Mouse (Mus musculus) lung, postnatal 0 days (tissue): Measurements from ENCODE around the gene Chadl. TPM values are rescaled to one million over a fixed set of nuclear protein-coding genes. Genes with fewer than 3 reads are reported as not detected.

Experiments used
- ATAC-seq: fragments of 200-750 bp; cut with Nextera tagmentation; 2 replicates; pipeline ENCODE4 v1.8.0; 2017; ENCODE audit warnings: moderate library complexity
- DNase-seq: peaks from one replicate; pipeline ENCODE4 v3.0.0-alpha.2; 2016; ENCODE audit warnings: low spot score
- H3K27ac ChIP-seq: fragments of 300-500 bp; sonication (generic); 2 replicates; pipeline ENCODE4 v1.5.1; 2014; ENCODE audit warnings: antibody characterized with exemption, mild to moderate bottlenecking, low read length, mixed read lengths
- H3K27me3 ChIP-seq: fragments of 300-500 bp; sonication (generic); replicated peaks from 2 replicates; pipeline ENCODE4 v1.6.1; 2014; ENCODE audit warnings: low read length, mixed read lengths; ENCODE audit not compliant: insufficient read depth
- H3K36me3 ChIP-seq: fragments of 300-500 bp; sonication (generic); 2 replicates; pipeline ENCODE4 v1.6.1; 2014; ENCODE audit warnings: low read length, mixed read lengths; ENCODE audit not compliant: insufficient read depth
- H3K4me1 ChIP-seq: fragments of 300-500 bp; sonication (generic); 2 replicates; pipeline ENCODE4 v1.6.1; 2014; ENCODE audit warnings: antibody characterized with exemption, low read depth, low read length, mixed read lengths; ENCODE audit not compliant: insufficient read depth
- H3K4me2 ChIP-seq: fragments of 300-500 bp; sonication (generic); replicated peaks from 2 replicates; pipeline ENCODE4 v1.6.1; 2014; ENCODE audit warnings: low read depth, mild to moderate bottlenecking, low read length, moderate library complexity, mixed read lengths
- H3K4me3 ChIP-seq: fragments of 300-500 bp; sonication (generic); 2 replicates; pipeline ENCODE4 v1.5.1; 2014; ENCODE audit warnings: low read depth, low read length
- H3K9ac ChIP-seq: fragments of 300-500 bp; sonication (generic); replicated peaks from 2 replicates; pipeline ENCODE4 v1.6.1; 2014; ENCODE audit warnings: low read depth, mild to moderate bottlenecking
- H3K9me3 ChIP-seq: fragments of 300-500 bp; sonication (generic); 2 replicates; pipeline ENCODE4 v1.6.1; 2016; ENCODE audit warnings: low read length, mixed read lengths
- CTCF ChIP-seq: IDR thresholded peaks from 2 replicates; pipeline ENCODE4 v1.5.1; 2016; ENCODE audit warnings: antibody characterized with exemption, mild to moderate bottlenecking
- EP300 ChIP-seq: IDR thresholded peaks from 2 replicates; pipeline ENCODE4 v1.6.1; 2016; ENCODE audit warnings: antibody characterized with exemption, mild to moderate bottlenecking, control low read depth
- WGBS: fragments of 180-500 bp; shearing (Covaris S2); extraction: QIAGEN DNeasy Blood & Tissue Kit; methylation state at CpG from one replicate; pipeline ENCODE4 v1.1.7; 2014; 5-methylcytosine and 5-hydroxymethylcytosine counted together
- polyA plus RNA-seq: library from polyadenylated mRNA; unstranded; fragments of >200 nt; fragmentation: Nextera tagmentation; extraction: Ambion mirVana; gene quantifications from 2 replicates; pipeline ENCODE4 v1.2.1, GENCODE M21; 2015

Chadl gene
- polyA plus RNA-seq, 1 experiment from 2014 or later: 2.6 TPM

DNA sequence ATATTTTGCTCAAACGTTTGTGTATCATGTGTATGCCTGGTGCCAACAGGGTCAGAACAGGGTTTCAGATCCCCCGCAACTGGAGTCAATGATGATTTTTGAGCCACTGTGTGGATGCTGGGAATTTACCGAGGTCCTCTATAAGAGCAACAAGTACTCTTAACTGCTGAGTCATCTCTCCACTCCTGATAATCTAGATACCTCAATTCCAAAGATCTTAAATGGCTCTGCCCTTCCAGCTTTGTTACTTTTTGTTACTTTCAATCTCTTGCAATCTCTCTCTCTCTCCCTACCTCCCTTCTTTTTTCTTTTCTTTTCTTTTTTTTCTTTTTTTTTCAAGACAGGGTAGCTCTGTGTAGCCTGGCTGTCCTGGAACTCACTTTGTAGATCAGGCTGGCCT is 38.0 kb upstream of the Chadl start:
- 37% methylated on average over 3 of the region's 3 CpGs for WGBS
- Histone ChIP-seq H3K36me3 (no peaks in the 10 kb centered on the region), H3K4me1 (no peaks in the 10 kb centered on the region), H3K4me2 (no peak overlapping the region), H3K9me3 (no peaks in the 10 kb centered on the region), H3K4me3 (no peak overlapping the region), H3K27ac (no peak overlapping the region), H3K9ac (no peak overlapping the region), H3K27me3 (no peaks in the 10 kb centered on the region)
- TF ChIP-seq EP300 (no peak), CTCF (no peak)
- DNase-seq: no peak
- ATAC-seq: no peak

DNA sequence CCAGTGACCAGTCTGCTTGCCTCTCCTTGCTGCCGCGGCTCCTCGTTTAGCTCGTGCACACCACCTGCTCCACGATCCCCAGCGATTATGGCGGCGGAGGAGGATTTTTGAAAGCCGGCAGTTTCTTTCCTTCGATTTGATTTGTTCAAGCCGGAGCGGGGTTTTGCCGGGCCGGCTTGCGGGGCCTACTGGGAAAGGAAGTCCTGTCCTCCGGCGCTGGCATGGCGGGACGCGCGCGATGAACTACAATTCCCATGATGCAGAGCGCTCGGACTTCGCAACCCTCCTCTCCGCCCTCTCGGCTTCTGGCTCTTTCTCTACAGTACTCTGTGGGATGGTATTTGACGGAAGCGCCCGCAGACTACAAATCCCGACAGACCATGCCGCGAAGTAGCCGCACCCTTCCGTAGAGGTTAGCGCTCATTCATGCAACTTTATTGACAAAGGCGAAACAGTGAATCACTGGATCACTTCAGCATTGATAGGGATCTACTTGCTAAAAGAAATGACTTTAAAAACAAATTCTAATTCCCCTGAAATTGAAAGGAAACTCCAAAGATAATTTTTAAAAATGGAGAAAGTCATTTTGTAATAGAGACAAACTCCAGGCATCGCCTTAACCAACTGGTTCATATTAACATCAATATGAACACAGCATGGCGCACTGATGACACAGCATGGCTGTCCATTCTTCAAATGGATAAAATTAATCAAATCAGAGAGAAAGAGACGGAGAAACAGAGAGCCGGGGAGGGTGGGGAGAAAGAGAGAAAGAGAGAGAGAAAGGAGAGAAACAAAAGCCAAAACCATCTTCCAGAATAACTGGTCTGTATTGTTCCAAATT is 32.9 kb upstream of the Chadl start:
- peak; percentile 79 for TF ChIP-seq EP300
- TF ChIP-seq CTCF: no peak
- WGBS: 4% methylated on average over 41 of the region's 41 CpGs
- ATAC-seq (peak; percentile 100), DNase-seq (peak; percentile 100)
- peak overlapping the region; percentile 99 for H3K4me2 ChIP-seq
- no peaks in the 10 kb centered on the region for H3K9me3 ChIP-seq
- H3K4me1 ChIP-seq: peaks cover 8% of the 10 kb centered on the region; the same call in 1 of the 2 replicates
- peak overlapping the region; percentile 91 for H3K4me3 ChIP-seq
- peak overlapping the region; percentile 64 for H3K9ac ChIP-seq
- no peaks in the 10 kb centered on the region for H3K27me3 ChIP-seq
- H3K27ac ChIP-seq: no peak overlapping the region
- H3K36me3 ChIP-seq: no peaks in the 10 kb centered on the region

DNA sequence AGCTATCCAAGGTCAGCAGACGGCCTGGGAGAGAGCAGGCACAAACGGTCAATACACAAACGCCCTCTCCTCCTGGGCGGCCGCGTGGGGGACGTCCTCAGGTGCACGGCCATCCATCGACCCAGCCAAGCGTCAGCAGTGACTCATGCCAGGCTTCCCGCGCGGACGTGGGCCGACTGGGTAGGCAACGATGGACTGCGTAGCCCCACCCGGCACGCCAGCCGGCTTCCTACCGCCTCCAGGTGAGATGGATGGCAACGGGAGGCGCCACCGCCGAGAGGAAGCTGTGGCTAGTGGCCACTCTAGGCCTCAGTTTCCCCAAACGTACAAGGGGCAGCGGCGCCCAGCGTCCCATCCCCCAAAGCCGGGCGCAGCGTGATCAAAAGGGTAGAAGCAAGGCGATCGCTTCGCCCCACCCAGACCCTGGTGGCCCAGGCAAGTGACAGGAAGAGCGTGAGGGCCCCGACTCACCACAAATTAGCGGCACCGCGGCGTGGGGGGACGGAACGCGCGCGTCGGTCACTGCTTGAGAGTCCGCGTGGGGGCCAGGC is 32.2 kb upstream of the Chadl start:
- Histone ChIP-seq H3K4me1 (peaks cover 8% of the 10 kb centered on the region; the same call in 1 of the 2 replicates), H3K27ac (no peak overlapping the region), H3K9me3 (no peaks in the 10 kb centered on the region), H3K36me3 (no peaks in the 10 kb centered on the region), H3K4me2 (peak overlapping the region; percentile 99), H3K27me3 (no peaks in the 10 kb centered on the region), H3K4me3 (peak overlapping the region; percentile 91), H3K9ac (peak overlapping the region; percentile 64)
- under 1% methylated on average over 35 of the region's 49 CpGs for WGBS
- DNase-seq (peak; percentile 32), ATAC-seq (peak; percentile 11)
- TF ChIP-seq CTCF: no peak
- TF ChIP-seq EP300: no peak

DNA sequence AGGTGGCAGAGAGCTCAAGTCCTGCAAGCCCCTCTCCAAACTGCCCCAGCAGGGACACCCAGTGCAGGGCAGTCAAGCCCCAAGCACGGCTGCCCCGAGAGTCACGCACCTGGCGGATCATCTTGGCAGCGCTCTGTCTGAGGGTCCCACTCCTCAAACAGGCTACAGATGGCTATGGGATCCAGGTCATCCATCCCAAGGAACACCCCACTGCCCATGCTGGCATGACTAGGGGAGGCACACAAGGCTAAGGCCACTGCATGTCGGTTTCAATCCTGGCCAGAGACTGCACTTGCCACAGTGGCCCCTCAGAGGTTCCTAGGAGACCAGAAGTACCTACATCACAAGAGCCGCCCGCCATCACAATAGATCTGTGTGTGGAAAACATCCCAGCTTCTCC is 28.9 kb upstream of the Chadl start:
- ATAC-seq: no peak
- TF ChIP-seq EP300 (no peak), CTCF (no peak)
- H3K36me3 ChIP-seq: no peaks in the 10 kb centered on the region; the same call in 1 of the 2 replicates
- WGBS: 95% methylated on average over 8 of the region's 8 CpGs
- H3K27ac ChIP-seq: no peak overlapping the region
- H3K4me1 ChIP-seq: peaks cover 8% of the 10 kb centered on the region; the same call in 1 of the 2 replicates
- H3K9ac ChIP-seq: no peak overlapping the region
- no peak overlapping the region for H3K4me3 ChIP-seq
- H3K27me3 ChIP-seq: no peaks in the 10 kb centered on the region
- no peak for DNase-seq
- no peaks in the 10 kb centered on the region for H3K9me3 ChIP-seq
- no peak overlapping the region for H3K4me2 ChIP-seq

DNA sequence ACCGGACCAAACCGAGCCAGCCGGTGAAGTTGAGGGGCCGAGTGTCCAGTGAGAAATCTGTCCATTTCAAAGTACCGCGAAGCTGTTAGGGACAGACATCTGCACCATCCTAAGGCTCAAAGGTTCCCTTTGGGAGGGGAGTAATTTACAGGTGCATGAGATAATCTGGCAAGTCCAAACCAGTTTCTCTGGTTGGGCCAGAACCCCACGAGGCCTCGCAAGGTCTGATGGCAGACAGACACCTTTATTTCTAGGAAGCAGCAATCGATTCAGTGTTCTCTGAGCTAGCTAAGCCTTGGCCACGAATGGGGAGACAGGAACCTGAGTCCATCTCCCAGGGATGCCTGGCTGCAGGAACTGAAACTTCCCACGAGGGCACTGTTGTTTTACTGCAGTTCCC is 26.6 kb upstream of the Chadl start:
- Histone ChIP-seq H3K27me3 (no peaks in the 10 kb centered on the region), H3K27ac (no peak overlapping the region), H3K36me3 (peaks cover 10% of the 10 kb centered on the region; the same call in 1 of the 2 replicates), H3K4me3 (no peak overlapping the region), H3K9me3 (no peaks in the 10 kb centered on the region), H3K4me1 (peaks cover 3% of the 10 kb centered on the region; the same call in 1 of the 2 replicates), H3K4me2 (no peak overlapping the region), H3K9ac (no peak overlapping the region)
- 87% methylated on average over 11 of the region's 11 CpGs for WGBS
- ATAC-seq (no peak), DNase-seq (no peak)
- TF ChIP-seq CTCF (no peak), EP300 (no peak)

DNA sequence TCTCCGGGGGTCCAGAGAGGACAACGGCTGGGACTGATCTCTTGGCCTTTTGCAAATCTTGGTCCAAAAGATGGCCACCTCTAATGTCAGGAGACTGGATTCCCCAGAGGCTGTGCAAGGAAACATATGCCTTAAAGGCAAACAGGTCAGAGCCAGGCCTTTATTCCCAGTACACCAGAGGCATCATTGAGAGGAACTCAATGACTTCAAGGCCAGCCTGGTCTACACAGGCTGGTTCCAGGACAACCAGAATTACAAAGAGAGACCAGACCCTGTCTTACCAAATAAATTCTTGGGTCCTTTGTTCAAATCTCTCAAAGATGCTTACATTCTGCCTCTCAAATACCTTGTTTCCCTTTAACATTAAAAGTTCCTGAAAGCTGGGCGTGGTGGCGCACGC is 25.3 kb upstream of the Chadl start:
- Histone ChIP-seq H3K9me3 (no peaks in the 10 kb centered on the region), H3K27ac (no peak overlapping the region), H3K9ac (no peak overlapping the region), H3K4me2 (no peak overlapping the region), H3K4me3 (no peak overlapping the region), H3K4me1 (no peaks in the 10 kb centered on the region), H3K27me3 (no peaks in the 10 kb centered on the region), H3K36me3 (peaks cover 10% of the 10 kb centered on the region; the same call in 1 of the 2 replicates)
- WGBS: 93% methylated on average over 5 of the region's 5 CpGs
- ATAC-seq: no peak
- TF ChIP-seq CTCF: no peak
- DNase-seq: no peak
